Mouse (Mus musculus) limb, embryonic 13.5 days (tissue): ENCODE results near the gene Tle4. TPM values are rescaled to one million over a fixed set of nuclear protein-coding genes. Genes with fewer than 3 reads are reported as not detected.
A peak's percentile ranks its signal among the peaks of the same experiment; 100 is the strongest.

Experiments
- ATAC-seq: fragments of 200-750 bp; cut with Nextera tagmentation; 2 replicates; pipeline ENCODE4 v1.8.0; 2017; ENCODE audit warnings: low read depth, moderate number of reproducible peaks, moderate TSS enrichment; ENCODE audit not compliant: low FRiP score
- H3K27ac ChIP-seq: fragments of 300-500 bp; sonication (generic); 2 replicates; pipeline ENCODE4 v1.5.1; 2015; ENCODE audit warnings: inconsistent platforms, mild to moderate bottlenecking, moderate library complexity
- H3K27me3 ChIP-seq: fragments of 300-500 bp; sonication (generic); 2 replicates; pipeline ENCODE4 v1.6.1; 2015; ENCODE audit warnings: mild to moderate bottlenecking, inconsistent platforms
- H3K36me3 ChIP-seq: fragments of 300-500 bp; sonication (generic); 2 replicates; pipeline ENCODE4 v1.6.1; 2015; ENCODE audit warnings: inconsistent platforms, mild to moderate bottlenecking, moderate library complexity
- H3K4me1 ChIP-seq: fragments of 300-500 bp; sonication (generic); 2 replicates; pipeline ENCODE4 v1.6.1; 2015; ENCODE audit warnings: inconsistent platforms
- H3K4me2 ChIP-seq: fragments of 300-500 bp; sonication (generic); replicated peaks from 2 replicates; pipeline ENCODE4 v1.6.1; 2015; ENCODE audit warnings: inconsistent platforms, mild to moderate bottlenecking, moderate library complexity
- H3K4me3 ChIP-seq: fragments of 300-500 bp; sonication (generic); 2 replicates; pipeline ENCODE4 v1.5.1; 2015; ENCODE audit warnings: moderate library complexity, mild to moderate bottlenecking, inconsistent platforms
- H3K9ac ChIP-seq: fragments of 300-500 bp; sonication (generic); 2 replicates; pipeline ENCODE4 v1.6.1; 2015; ENCODE audit warnings: mild to moderate bottlenecking, inconsistent platforms
- H3K9me3 ChIP-seq: fragments of 300-500 bp; sonication (generic); 2 replicates; pipeline ENCODE4 v1.6.1; 2016; ENCODE audit warnings: inconsistent platforms
- WGBS: fragments of 180-500 bp; shearing (Covaris S2); methylation state at CpG from one replicate; pipeline ENCODE4 v1.1.7; 2015; 5-methylcytosine and 5-hydroxymethylcytosine counted together
- polyA plus RNA-seq: library from polyadenylated mRNA; unstranded; fragments of >200 nt; fragmentation: Nextera tagmentation; extraction: Ambion mirVana; gene quantifications from 2 replicates; pipeline ENCODE4 v1.2.1, GENCODE M21; 2015

The Tle4 gene
- polyA plus RNA-seq, 1 experiment from 2014 or later = 19.3 TPM

GRCm38 (mm10) chr19:14600354-14600753, 2.5 kb upstream of the Tle4 start:
- Histone ChIP-seq H3K36me3 (no peaks in the 10 kb centered on the region), H3K27ac (no peak overlapping the region), H3K9ac (no peak overlapping the region), H3K4me2 (no peak overlapping the region), H3K4me1 (peaks cover 20% of the 10 kb centered on the region), H3K4me3 (no peak overlapping the region), H3K27me3 (0 out of 2 replicates have a peak, but pooled peaks cover 2% of the 10 kb centered on the region), H3K9me3 (no peaks in the 10 kb centered on the region)
- no peak for ATAC-seq
- 52% methylated on average over 3 of the region's 3 CpGs for WGBS

- Histone ChIP-seq H3K4me1 (peaks cover 22% of the 10 kb centered on the region), H3K9me3 (no peaks in the 10 kb centered on the region), H3K4me2 (peak overlapping the region; percentile 74), H3K27ac (no peak overlapping the region), H3K9ac (no peak overlapping the region), H3K4me3 (no peak overlapping the region), H3K36me3 (no peaks in the 10 kb centered on the region), H3K27me3 (0 out of 2 replicates have a peak, but pooled peaks cover 2% of the 10 kb centered on the region)
- WGBS = 42% methylated on average over 8 of the region's 8 CpGs
- ATAC-seq = no peak
Measured at GRCm38 (mm10) chr19:14599851-14600251, 2.0 kb upstream of the Tle4 start.

GRCm38 (mm10) chr19:14598690-14599288, 938 bp upstream of the Tle4 start:
- ATAC-seq = peak; percentile 30; the same call in 1 of the 2 replicates
- Histone ChIP-seq H3K27ac (peak overlapping the region; percentile 93), H3K9ac (peak overlapping the region; percentile 78), H3K9me3 (no peaks in the 10 kb centered on the region), H3K27me3 (0 out of 2 replicates have a peak, but pooled peaks cover 2% of the 10 kb centered on the region), H3K4me3 (peak overlapping the region; percentile 56), H3K36me3 (no peaks in the 10 kb centered on the region), H3K4me2 (peak overlapping the region; percentile 74), H3K4me1 (peaks cover 29% of the 10 kb centered on the region)
- under 1% methylated on average over 46 of the region's 46 CpGs for WGBS

GRCm38 (mm10) chr19:14596941-14597916, 622 bp downstream of the Tle4 start:
- Histone ChIP-seq H3K9me3 (no peaks in the 10 kb centered on the region), H3K9ac (peak overlapping the region; percentile 98), H3K27ac (peak overlapping the region; percentile 99), H3K27me3 (0 out of 2 replicates have a peak, but pooled peaks cover 2% of the 10 kb centered on the region), H3K36me3 (peaks cover 3% of the 10 kb centered on the region; the same call in 1 of the 2 replicates), H3K4me1 (peaks cover 39% of the 10 kb centered on the region), H3K4me2 (peak overlapping the region; percentile 71), H3K4me3 (peak overlapping the region; percentile 79)
- WGBS = under 1% methylated on average over 105 of the region's 120 CpGs
- no peak for ATAC-seq

- H3K9me3 ChIP-seq = no peaks in the 10 kb centered on the region
- no peak for ATAC-seq
- peak overlapping the region; percentile 71 for H3K4me2 ChIP-seq
- peak overlapping the region; percentile 79 for H3K4me3 ChIP-seq
- WGBS = under 1% methylated on average over 12 of the region's 12 CpGs
- peak overlapping the region; percentile 98 for H3K9ac ChIP-seq
- peaks cover 44% of the 10 kb centered on the region for H3K4me1 ChIP-seq
- H3K27ac ChIP-seq = peak overlapping the region; percentile 99
- peaks cover 3% of the 10 kb centered on the region; the same call in 1 of the 2 replicates for H3K36me3 ChIP-seq
- 0 out of 2 replicates have a peak, but pooled peaks cover 2% of the 10 kb centered on the region for H3K27me3 ChIP-seq
Measured at GRCm38 (mm10) chr19:14596358-14596940, 1.4 kb downstream of the Tle4 start.

- Histone ChIP-seq H3K27me3 (no peaks in the 10 kb centered on the region), H3K4me2 (peak overlapping the region; percentile 71), H3K27ac (no peak overlapping the region), H3K4me1 (peaks cover 39% of the 10 kb centered on the region), H3K9me3 (no peaks in the 10 kb centered on the region), H3K9ac (peak overlapping the region; percentile 58), H3K4me3 (peak overlapping the region; percentile 79), H3K36me3 (peaks cover 3% of the 10 kb centered on the region; the same call in 1 of the 2 replicates)
- 7% methylated on average over 11 of the region's 11 CpGs for WGBS
- ATAC-seq = no peak
Measured at GRCm38 (mm10) chr19:14595390-14595997, 2.4 kb downstream of the Tle4 start.

- no peak for ATAC-seq
- H3K27ac ChIP-seq = no peak overlapping the region
- H3K27me3 ChIP-seq = no peaks in the 10 kb centered on the region
- H3K4me1 ChIP-seq = peaks cover 37% of the 10 kb centered on the region
- H3K9me3 ChIP-seq = no peaks in the 10 kb centered on the region
- H3K4me2 ChIP-seq = peak overlapping the region; percentile 71
- 36% methylated on average over 3 of the region's 3 CpGs for WGBS
- peak overlapping the region; percentile 79 for H3K4me3 ChIP-seq
- H3K9ac ChIP-seq = 0 out of 2 replicates have a peak overlapping the region, but pooled peaks have one; percentile 43
- H3K36me3 ChIP-seq = peaks cover 8% of the 10 kb centered on the region
Measured at GRCm38 (mm10) chr19:14594537-14594936, 3.3 kb downstream of the Tle4 start.

GRCm38 (mm10) chr19:14591809-14592535, 5.9 kb downstream of the Tle4 start:
- Histone ChIP-seq H3K4me3 (no peak overlapping the region), H3K9me3 (no peaks in the 10 kb centered on the region), H3K27ac (no peak overlapping the region), H3K27me3 (no peaks in the 10 kb centered on the region), H3K36me3 (peaks cover 8% of the 10 kb centered on the region), H3K9ac (no peak overlapping the region), H3K4me2 (0 out of 2 replicates have a peak overlapping the region, but pooled peaks have one; percentile 2), H3K4me1 (peaks cover 55% of the 10 kb centered on the region)
- 59% methylated on average over 10 of the region's 10 CpGs for WGBS
- ATAC-seq = no peak

GRCm38 (mm10) chr19:14590154-14590553, 7.7 kb downstream of the Tle4 start:
- WGBS = 43% methylated on average over 7 of the region's 7 CpGs
- peaks cover 69% of the 10 kb centered on the region for H3K4me1 ChIP-seq
- no peak overlapping the region for H3K4me3 ChIP-seq
- no peak overlapping the region for H3K27ac ChIP-seq
- H3K4me2 ChIP-seq = no peak overlapping the region
- no peak overlapping the region for H3K9ac ChIP-seq
- H3K27me3 ChIP-seq = no peaks in the 10 kb centered on the region
- no peak for ATAC-seq
- peaks cover 12% of the 10 kb centered on the region for H3K36me3 ChIP-seq
- no peaks in the 10 kb centered on the region for H3K9me3 ChIP-seq

GRCm38 (mm10) chr19:14588221-14589123, 9.4 kb downstream of the Tle4 start:
- WGBS = 15% methylated on average over 3 of the region's 3 CpGs
- no peak for ATAC-seq
- Histone ChIP-seq H3K4me1 (peaks cover 58% of the 10 kb centered on the region), H3K4me3 (no peak overlapping the region), H3K4me2 (no peak overlapping the region), H3K27ac (no peak overlapping the region), H3K9ac (no peak overlapping the region), H3K36me3 (peaks cover 12% of the 10 kb centered on the region), H3K27me3 (no peaks in the 10 kb centered on the region), H3K9me3 (no peaks in the 10 kb centered on the region)
